Mouse (Mus musculus): ENCODE results near the gene Pla2g5.
"Not testable (repeated sequence)": the region's sequence is repeated elsewhere in the genome, so short reads cannot be mapped to it uniquely, and the experiment has no call there.

Gene Pla2g5

DNA sequence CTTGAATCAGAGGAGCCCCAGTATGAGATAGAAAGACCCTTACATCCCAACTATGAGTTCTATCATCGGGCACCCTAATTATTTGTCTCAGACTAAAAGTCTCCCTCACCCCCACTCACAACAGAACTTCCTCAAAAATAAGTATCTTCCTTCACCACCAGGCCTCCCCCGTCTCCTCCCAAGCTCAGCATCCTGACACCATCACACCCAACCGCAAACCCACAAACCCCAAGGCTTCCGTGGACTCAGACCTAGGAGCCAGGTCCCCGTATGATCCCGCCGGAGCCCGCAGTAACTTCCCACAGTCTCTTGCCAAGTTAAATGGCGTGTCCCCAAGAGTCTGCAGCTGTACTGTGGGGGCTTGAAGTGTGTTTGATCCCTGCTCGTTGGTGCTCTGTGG, 5.7 kb downstream of the Pla2g5 start:
- no peak for DNase-seq (ENCODE audit: low spot score)

DNA sequence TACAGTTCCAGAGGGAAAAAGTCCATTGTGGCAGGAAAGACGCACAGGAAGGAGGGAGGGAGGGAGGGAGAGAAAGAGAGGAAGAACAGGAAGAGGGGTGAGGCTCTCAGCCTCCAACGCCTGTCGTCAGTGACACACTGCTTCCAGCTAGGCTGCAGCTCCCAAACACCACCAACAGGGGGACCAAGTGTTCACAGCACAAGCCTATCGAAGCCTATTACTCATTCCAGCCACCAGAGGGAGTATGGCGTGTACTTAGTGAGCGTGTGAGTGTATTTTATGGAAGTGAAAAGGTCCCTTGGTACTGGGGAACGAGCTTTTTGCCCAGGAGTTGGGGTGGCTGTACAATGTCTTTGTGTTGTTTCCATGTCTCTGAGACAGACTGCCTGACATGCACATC, 6.8 kb downstream of the Pla2g5 start:
- DNase-seq (ENCODE audit: low spot score) = peak; percentile 90

DNA sequence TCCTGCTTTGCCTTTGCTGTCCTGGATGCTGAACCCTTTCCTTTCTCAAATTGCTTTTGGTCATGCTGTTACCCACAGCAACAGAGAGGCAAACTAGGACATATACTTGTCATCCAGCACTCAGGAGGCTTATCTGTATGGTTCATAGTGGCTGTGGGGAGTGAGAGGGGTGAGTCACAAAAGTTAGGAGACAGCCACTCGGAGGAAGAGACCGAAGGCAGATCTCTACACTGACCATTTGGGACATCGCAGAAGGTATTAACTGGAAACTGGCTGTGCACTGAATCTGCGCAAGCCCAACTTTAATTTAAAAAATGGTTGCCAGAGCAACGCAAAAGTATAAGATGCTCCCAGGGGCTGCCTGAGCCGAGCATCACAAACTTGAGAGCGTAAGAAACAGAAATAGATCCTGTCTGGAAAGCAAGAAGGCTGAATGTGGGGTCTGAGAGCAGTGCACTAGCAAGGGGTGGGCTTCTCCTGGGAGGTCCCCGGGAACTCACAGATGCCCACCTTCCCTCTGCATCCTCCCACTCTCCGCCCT, 8.1 kb downstream of the Pla2g5 start:
- DNase-seq (ENCODE audit: low spot score) = no peak

DNA sequence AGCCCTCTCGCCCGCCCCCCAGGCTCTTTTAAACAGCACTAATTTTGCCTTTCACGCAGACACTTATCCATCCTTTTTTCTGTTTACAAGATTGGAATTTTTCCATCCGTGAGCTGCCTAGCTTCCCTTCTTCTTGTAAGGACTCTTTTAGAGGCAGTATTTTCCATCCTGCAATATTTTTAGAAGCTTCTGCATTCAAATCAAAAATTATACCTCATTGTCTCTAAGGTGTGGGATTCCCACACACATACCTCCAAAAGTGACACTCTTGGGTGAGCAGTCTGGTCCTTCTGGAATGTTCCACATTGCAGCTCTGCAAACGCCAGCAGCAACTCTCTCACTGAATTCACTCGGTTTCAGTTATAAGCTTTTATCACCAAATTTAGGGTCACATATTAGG, 10.3 kb downstream of the Pla2g5 start:
- DNase-seq (ENCODE audit: low spot score) = no peak

DNA sequence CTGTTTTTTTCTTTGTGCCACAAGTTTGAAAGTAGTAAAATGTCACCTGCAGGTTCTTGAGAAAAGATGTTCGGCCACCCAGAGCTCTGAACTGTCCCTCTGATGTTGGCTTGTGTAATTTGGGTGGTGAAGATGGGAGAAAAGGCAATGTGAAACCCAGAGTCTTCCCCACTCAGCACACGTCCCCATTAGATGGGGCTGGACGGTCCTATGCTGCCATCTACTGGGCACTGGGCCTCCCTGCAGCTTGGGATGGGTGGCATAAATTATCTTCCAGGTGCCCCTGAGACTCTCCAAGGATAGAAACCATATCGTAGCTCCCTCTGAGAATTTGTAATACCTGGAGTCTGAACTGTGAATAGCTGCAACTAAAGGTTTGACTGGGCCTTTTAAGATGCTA, 11.8 kb downstream of the Pla2g5 start:
- peak; percentile 86 for DNase-seq (ENCODE audit: low spot score)

DNA sequence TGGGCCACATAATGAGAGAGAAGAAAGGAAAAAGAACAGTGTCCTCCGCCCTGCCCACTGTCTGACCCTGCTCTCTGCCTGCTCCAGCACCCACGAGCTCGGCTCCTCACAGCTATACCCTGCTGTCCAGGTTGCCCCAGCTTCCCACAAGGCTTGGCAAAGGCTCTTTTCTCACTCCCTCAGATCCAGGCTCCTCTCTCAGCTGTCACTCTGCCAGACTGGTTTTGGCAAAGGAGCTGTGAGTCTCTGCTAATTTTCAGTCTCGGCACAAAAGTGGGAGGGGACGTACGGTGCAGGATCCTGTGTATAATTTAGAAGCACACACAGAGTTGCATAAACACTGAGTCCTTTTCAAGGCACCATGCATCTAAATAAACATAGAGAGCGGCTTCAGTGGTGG, 21.9 kb downstream of the Pla2g5 start:
- DNase-seq (ENCODE audit: low spot score) = no peak

DNA sequence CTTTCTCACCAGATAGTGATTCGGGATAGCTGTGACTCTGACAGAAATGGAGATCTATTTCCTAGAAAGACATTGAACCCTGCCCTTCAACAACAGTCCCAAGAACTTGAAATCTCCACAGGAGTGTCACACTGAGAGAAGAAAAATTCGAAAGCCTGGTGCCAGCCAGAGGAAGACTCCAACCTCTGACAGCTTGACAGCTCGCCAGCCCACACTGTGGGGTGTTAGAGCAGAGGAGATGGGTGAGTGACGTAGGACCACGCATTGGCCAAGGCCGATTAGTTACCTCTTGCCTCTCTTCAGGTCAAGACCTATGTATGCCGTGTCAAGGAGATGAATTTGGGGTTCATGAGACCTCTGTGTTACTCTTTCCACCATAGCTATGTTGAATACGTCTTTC, 22.6 kb downstream of the Pla2g5 start:
- DNase-seq (ENCODE audit: low spot score) = no peak

DNA sequence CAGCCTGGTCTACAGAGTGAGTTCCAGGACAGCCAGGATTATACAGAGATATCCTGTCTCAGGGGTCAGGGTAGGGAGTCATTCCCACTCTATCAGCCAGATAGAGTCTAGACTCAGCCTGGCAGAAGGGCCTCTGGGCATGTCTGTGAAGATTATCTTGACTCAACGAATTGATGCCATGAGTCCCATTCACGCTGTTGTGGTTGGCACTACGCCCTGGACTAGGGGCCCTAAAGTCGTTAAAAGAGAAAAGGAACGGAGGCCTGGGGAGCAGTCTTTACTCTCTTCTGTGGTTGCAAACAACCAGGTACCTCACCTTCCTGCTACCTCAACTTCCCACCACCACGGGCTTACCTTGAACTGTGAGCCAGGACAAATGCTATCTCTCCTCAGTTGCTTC, 23.5 kb downstream of the Pla2g5 start:
- no peak for DNase-seq (ENCODE audit: low spot score)

DNA sequence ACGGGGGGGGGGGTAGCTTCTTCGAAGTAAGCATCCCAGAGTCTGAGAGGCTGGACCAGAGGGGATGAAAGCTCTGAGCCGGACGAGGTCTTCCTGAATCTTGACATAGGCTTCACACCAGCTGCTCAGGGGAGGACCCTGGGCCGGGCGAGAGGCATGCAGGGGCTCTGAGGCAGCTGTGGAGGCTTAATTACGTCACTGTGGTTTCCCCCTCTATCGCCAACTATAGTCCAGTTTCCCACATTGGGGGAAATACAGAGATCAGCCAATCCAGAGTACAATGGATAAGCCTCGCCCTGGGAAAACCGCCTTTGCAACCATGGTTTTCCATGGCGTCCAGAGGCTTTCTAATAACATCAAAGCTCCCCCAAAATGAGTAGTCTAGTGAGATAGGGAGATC, 36.1 kb downstream of the Pla2g5 start:
- DNase-seq (ENCODE audit: low spot score) = no peak

DNA sequence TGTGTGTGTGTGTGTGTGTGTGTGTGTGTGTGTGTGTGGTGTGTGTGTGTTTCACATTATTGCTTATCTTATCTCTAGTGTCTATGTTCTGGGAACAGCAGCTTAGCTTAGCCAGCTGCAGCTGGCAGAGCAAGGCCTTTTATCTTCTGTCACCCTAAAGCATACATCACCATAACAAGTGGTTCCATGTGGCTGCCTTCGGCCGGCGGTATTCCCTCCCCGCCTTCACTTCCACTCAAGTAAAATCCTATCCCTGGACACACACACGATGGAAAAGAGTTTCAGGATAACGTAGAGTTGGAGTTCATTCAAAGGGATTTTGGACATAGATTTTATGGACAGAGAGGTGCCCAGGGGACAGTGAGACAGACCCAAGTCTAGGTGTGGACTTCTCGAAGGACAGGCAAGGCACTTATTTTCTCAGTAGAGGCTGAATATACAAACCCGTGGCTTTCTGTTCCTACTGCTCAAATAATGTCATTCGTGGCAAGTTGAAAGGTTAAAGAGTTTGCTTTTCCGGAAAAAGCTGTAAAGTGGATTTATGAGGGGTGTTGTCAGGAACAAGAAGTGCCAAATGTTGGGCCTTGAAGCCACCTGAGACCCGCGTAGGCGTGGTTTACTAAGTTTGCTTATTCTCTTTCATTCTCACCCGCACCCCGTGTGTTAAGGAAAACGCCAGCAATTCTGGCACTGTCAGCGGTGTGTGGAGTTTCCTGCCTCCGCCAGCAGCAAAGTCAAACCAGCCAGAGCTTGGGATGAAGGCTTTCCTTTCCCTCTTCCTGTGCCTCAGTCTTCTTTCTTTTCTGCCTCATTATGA, 37.3 kb downstream of the Pla2g5 start:
- DNase-seq (ENCODE audit: low spot score) = peak; percentile 46

DNA sequence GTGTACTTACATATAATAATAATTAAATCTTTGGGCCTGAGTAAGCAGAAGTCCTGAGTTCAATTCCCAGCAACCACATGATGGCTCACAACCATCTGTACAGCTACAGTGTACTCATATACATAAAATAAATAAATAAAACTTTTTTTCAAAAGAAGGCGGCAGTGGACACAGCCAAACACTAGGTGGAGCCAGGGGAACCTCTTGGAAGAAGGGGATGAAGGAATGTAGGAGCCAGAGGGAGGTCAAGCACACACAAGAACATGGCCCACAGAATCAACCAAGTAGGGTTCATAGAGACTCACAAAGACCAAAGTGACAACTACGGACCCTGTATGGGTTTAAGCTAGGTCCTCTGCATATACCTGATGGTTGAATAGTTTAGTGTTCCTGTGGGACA, 38.6 kb downstream of the Pla2g5 start:
- peak; percentile 46 for DNase-seq (ENCODE audit: low spot score)

DNA sequence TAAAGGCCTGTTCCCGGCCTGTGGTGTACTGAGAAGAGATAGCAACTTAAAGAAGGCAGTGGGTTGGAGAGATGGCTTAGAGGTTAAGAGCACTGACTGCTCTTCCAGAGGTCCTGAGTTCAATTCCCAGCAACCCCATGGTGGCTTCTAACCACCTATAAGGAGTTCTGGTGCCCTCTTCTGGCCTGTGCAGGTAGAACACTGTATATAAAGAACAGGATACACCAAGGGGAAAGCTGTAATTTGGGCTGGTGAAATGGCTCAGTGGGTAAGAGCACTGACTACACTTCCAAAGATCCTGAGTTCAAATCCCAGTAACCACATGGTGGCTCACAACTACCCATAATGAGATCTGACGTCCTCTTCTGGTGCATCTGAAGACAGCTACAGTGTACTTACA, 39.1 kb downstream of the Pla2g5 start:
- not testable (repeated sequence) for DNase-seq (ENCODE audit: low spot score)

DNA sequence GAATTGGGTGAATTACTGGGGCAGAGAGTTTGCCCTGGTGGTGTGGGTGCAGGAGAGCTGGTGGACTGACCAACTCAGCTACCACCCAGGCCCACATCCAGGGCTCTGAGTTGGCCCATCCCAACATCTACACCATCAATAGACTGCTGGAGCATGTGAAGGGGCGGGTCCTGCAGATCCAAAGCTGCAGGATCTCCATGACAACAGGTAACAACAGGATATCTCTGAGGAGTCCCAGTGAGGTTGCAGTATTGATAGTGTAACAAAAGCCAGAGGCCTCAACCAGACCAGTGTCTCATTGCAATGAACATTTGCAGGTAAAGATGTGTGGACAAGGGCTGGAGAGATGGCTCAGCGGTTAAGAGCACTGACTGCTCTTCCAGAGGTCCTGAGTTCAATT, 42.2 kb downstream of the Pla2g5 start:
- DNase-seq (ENCODE audit: low spot score) = no peak

DNA sequence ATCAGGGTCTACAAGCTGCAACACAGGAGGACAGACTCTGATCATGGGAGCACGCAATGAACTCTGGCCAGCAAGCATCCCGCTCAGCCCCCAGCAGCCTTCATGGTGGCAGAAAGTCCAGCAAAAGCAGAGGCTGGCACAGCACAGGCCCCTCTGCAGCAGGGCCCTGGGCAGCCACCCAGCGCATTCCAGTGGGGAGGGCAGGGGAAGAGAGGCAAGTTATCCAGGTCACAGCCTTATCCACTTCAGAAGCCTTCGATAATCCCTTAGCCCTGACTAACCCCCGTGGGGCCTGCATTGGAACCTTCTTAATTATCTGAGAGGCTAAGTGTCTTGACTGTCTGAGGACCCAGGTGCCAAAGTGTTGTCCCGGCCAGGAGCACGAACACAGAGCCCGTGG, 44.2 kb downstream of the Pla2g5 start:
- DNase-seq (ENCODE audit: low spot score) = no peak

DNA sequence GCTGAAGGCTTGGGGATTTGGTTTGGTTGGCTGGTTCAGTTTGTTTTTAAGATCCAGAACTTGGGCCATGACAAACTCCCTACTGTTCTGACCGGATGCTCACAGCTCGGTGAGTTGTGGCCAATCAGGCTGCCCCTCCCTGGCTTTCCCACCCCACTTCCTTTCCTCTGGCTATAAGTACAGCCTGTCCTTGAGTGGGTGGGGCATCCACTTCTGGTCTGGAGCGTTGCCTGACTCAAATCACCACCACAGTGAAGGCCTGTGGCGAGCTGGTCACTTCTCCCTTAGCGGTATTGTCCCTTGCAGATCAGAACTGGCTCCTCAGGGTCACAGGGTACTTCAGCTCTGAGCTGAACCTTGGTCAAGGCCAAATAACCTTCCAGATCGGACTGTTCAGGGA, 45.5 kb downstream of the Pla2g5 start:
- no peak for DNase-seq (ENCODE audit: low spot score)

DNA sequence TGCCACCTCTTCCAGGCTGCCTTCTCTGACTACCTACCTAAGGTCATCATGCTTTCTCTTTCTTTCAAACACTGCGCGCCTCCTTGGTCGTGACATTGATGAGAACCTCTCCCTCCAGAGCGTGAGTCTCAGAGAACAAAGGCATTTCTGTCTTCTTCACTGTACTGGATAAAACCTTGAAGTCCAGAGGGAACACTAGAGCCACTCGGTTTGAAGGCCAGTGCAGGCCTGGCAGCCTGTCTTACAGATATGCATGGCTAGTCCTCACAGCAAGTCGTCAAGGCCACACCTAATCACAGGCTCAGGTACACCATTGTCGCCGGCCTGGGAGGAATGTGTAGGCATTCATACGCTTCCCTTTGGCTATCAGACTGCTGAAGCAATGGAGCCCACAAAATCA, 47.1 kb downstream of the Pla2g5 start:
- DNase-seq (ENCODE audit: low spot score) = no peak

DNA sequence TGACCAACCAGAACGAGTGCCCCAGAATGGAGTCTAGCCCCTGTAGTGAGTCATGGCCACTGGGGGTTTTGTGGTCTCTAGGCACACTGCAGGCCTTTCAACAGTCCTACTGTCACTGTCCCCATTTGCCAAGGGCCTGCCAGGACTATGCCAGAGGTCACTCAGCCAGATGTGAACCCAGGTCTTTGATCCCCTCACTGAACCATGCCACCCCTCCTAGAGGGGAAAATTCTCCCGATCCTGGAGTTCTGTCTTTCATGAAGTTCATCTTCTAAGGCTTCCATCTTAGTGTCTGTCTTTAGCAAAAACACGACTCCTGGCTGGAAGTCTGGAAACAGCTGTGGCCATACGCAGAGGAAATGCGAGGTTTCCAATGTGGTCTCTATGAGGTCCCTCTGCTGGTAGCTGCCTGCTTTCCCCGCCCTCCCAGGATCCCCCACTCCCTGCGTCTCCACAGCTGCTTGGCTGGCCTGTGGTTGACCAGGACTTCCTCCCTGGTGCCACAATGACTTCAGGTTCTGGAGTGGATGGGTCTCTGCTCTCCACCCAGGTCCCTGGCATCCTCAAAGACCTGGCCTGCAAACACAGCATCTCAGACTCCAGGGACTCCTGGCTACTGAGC, 56.3 kb downstream of the Pla2g5 start:
- DNase-seq (ENCODE audit: low spot score) = no peak

DNA sequence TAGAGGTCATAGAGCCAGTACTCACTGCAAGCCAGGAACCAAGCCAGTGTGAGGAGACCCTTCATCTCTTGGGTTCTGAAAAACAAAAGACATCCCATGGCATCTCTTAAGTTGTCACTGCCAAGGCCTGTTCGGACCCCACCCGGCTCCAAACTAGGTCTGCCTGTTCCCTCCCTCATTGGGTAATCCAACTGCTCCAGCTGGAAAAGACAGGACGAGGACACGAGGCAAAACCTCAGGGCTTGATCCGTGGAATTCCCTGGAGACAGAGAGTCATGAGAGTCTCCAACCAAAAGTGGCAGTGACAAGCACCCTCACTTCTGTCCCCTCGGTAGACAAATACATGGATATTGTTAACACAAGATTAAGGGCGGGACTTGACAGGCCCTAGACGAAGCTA, 57.1 kb downstream of the Pla2g5 start:
- no peak for DNase-seq (ENCODE audit: low spot score)

DNA sequence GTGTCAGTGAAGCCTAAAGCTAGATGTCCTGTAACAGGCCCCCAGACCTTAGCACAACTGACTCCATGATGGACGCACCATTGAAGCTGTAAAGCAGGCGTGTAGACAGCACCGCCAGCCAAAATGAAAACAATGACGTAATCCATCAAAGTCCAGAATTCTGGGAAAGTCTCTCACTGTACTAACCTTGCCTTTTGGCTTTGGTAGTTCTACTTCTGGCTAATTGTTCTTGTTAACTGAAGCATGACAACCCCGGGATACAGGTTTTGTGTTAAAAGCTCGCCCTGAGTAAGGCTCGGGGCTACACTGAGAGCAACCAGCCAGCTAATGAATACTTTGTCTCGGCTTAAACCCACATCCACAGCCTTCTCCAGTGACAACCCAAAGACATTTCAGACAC, 58.0 kb downstream of the Pla2g5 start:
- peak; percentile 21 for DNase-seq (ENCODE audit: low spot score)

DNA sequence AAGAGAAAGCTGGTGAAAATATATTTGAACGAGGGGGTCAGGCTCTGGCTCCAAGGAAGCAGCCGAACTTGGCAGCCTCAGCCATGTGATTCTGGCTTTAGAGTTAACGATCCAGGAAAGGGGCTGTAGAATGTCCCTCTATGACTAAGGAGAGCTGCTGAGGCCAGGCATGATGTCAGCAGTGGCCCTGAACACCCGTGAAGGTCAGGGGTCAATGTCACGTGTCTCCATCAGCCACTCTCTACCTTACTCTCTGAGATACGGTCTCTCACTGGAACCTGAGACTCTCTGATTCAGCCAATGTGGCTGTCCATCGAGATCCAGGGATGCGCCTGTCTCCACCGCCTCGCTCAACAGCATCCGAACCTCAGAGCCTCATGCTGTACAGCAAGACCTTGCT, 60.4 kb downstream of the Pla2g5 start:
- DNase-seq (ENCODE audit: low spot score) = no peak

DNA sequence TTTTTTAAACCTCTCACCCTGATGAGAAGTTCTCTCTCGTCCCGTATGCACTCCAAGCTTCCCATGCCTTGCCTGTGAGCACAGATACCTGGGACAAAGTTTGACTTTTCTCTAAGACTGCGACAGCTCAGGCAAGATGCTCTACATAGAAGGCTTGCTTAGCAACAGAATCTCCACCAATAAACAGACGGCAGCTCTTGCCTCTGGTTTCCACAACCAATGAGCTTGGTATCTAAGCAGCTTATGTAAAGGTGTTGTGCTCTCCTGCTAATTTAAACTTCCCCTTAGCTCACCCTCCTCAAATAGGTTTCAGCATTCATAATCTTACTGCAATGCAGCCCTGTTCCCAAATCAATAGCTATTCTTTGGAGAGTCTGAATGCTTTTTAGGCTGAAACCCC, 61.7 kb downstream of the Pla2g5 start:
- DNase-seq (ENCODE audit: low spot score) = no peak

DNA sequence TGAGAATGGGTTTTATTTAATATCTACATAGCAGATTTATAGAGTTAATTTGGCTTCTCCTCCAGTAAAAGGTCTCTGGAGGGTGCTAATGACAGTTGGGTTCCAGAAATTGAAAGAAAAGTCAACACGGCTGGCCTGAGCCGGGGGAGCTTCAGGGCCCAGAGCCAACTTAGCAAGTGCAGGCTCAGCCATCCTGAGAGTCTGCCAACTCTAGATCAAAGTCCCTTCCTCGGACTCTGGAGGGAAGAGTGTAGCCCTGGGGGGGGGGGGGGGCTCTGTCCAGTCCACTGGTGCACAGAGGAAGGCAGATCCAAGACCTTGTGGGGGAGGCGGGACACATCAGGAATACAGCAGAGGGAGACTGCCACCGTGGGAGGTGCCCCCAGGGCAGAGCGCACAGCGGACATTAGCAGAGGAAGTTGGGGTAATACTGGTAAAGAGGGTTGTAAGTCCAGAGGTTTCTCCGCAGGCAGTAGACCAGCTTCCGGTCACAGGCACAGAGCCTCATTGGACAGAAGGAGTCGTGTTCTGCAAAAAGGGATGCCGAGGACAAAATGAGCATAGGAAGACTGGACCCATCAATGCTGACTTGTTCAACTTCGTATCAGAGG, 63.0 kb downstream of the Pla2g5 start:
- no peak for DNase-seq (ENCODE audit: low spot score)

DNA sequence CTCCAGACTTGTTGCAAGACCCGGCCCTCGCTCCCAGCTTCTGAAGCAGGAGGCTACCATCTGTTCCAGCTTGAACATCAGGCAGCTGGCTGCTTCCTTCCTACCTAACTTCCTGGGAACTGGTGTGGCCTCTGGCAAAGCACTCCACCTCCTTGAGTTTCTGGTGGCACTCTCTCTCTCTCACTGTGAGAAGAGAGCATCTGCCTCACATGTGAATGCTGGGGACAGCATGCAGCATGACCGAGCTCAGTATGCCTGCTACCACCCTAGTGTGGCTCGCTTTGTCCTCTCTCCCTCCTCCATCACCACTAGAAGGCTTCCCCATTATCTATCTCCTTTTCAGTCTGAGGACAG, 66.1 kb downstream of the Pla2g5 start:
- DNase-seq (ENCODE audit: low spot score) = no peak

Data from embryo, embryonic 10.5 days (tissue).